Mouse (Mus musculus) megakaryocyte, embryonic 14.5 days (primary cell): ENCODE measurements around the gene Gm26920. TPM values are rescaled to one million over a fixed set of nuclear protein-coding genes. Genes with fewer than 3 reads are reported as not detected.

Experiments
- H3K27me3 ChIP-seq: replicated peaks from 2 replicates; pipeline ENCODE3; 2012; ENCODE audit warnings: inconsistent platforms
- H3K36me3 ChIP-seq: replicated peaks from 2 replicates; pipeline ENCODE3; 2012; ENCODE audit warnings: low read length, inconsistent platforms, mixed read lengths
- H3K4me1 ChIP-seq: 2 replicates; pipeline ENCODE4 v1.6.1; 2012; ENCODE audit warnings: inconsistent platforms
- H3K4me3 ChIP-seq: replicated peaks from 2 replicates; pipeline ENCODE3; 2012; ENCODE audit warnings: moderate library complexity, mild to moderate bottlenecking, inconsistent platforms
- H3K9me3 ChIP-seq: 2 replicates; pipeline ENCODE4 v1.6.1; 2012; ENCODE audit warnings: inconsistent platforms
- FLI1 ChIP-seq: IDR thresholded peaks from 2 replicates; pipeline ENCODE4 v1.6.1; 2012; ENCODE audit warnings: low read length, inconsistent platforms, mixed read lengths
- GATA1 ChIP-seq: IDR thresholded peaks from 3 replicates; pipeline ENCODE4 v1.6.1; 2012; ENCODE audit warnings: mixed read lengths, low read length, inconsistent platforms, borderline replicate concordance
- polyA plus RNA-seq: library from polyadenylated mRNA; stranded (reverse); fragments of >175 nt; gene quantifications from 2 replicates; pipeline ENCODE4 v1.2.3, GENCODE M21; 2012; ENCODE audit warnings: low replicate concordance; ENCODE audit not compliant: insufficient read depth

Gene Gm26920
- polyA plus RNA-seq, 1 experiment = not detected

DNA sequence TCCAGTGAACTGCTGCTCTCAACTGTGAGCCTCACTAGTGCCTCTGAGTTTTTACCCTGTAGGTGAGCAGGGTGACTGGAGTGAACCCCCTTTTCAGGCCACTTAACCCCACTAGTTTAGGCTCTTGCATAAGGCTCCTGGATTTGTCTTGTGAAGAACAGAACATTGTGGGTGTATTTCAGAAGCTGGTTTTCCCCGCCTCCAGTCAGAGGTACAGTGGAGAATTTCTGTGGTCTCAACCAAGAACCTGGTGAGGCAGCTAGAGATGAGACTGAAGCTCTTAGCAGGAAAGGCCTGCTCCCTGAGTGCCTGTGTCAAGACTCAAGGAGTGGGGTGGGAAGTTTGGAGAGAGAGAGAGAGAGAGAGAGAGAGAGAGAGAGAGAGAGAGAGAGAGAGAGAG is 82.6 kb downstream of the Gm26920 start:
- no peaks in the 10 kb centered on the region for H3K27me3 ChIP-seq
- H3K4me3 ChIP-seq = no peak overlapping the region
- H3K36me3 ChIP-seq = peaks cover 61% of the 10 kb centered on the region
- no peak for TF ChIP-seq GATA1
- TF ChIP-seq FLI1 = no peak
- peaks cover 3% of the 10 kb centered on the region; the same call in 1 of the 2 replicates for H3K4me1 ChIP-seq
- H3K9me3 ChIP-seq = no peaks in the 10 kb centered on the region

Other genes starting within 250 kb of the Gm26920 start
- 0.64 TPM in 1 of 2 replicates, not detected in the other for gene Zfp940, start 236.7 kb downstream of the Gm26920 start, polyA plus RNA-seq
- not detected in 2 replicates for gene Zfp420, start 230.4 kb downstream of the Gm26920 start, polyA plus RNA-seq
- 0.04 TPM in 1 of 2 replicates, not detected in the other for gene Zfp27, start 183.8 kb downstream of the Gm26920 start, polyA plus RNA-seq
- gene Zfp383, start 182.2 kb downstream of the Gm26920 start, polyA plus RNA-seq = not detected in 2 replicates
- gene Zfp74, start 136.3 kb downstream of the Gm26920 start, polyA plus RNA-seq = 1.2 TPM in 1 of 2 replicates, not detected in the other
- gene Zfp568, start 106.5 kb downstream of the Gm26920 start, polyA plus RNA-seq = 0.43 and 0.93 TPM in 2 replicates
- gene Zfp14, start 39.0 kb downstream of the Gm26920 start, polyA plus RNA-seq = not detected in 2 replicates
- gene Zfp82, start 17.5 kb downstream of the Gm26920 start, polyA plus RNA-seq = 0.21 TPM in 1 of 2 replicates, not detected in the other
- gene Zfp566, start 117 bp upstream of the Gm26920 start, polyA plus RNA-seq = 0.37 TPM in 1 of 2 replicates, not detected in the other
- gene Zfp260, start 4.4 kb upstream of the Gm26920 start, polyA plus RNA-seq = 0.26 TPM in 1 of 2 replicates, not detected in the other
- gene Zfp382, start 31.5 kb upstream of the Gm26920 start, polyA plus RNA-seq = not detected in 2 replicates
- gene Zfp146, start 79.3 kb upstream of the Gm26920 start, polyA plus RNA-seq = 2.6 TPM in 1 of 2 replicates, not detected in the other
- gene Cox7a1, start 93.7 kb upstream of the Gm26920 start, polyA plus RNA-seq = 2.4 TPM in 1 of 2 replicates, not detected in the other
- 122 and 208 TPM in 2 replicates for gene Capns1, start 108.4 kb upstream of the Gm26920 start, polyA plus RNA-seq
- 13.7 and 67.3 TPM in 2 replicates for gene Polr2i, start 141.5 kb upstream of the Gm26920 start, polyA plus RNA-seq
- 21.7 and 73.2 TPM in 2 replicates for gene Tbcb, start 141.9 kb upstream of the Gm26920 start, polyA plus RNA-seq
- gene Ovol3, start 145.3 kb upstream of the Gm26920 start, polyA plus RNA-seq = not detected in 2 replicates
- gene Thap8, start 189.7 kb upstream of the Gm26920 start, polyA plus RNA-seq = not detected in 2 replicates
- 35.7 and 93.0 TPM in 2 replicates for gene Wdr62, start 190.0 kb upstream of the Gm26920 start, polyA plus RNA-seq
- 0.34 TPM in 1 of 2 replicates, not detected in the other for gene Clip3, start 201.3 kb upstream of the Gm26920 start, polyA plus RNA-seq
- 78.7 and 108 TPM in 2 replicates for gene Alkbh6, start 218.3 kb upstream of the Gm26920 start, polyA plus RNA-seq
- 2.6 TPM in 1 of 2 replicates, not detected in the other for gene Syne4, start 224.4 kb upstream of the Gm26920 start, polyA plus RNA-seq
- 0.25 TPM in 1 of 2 replicates, not detected in the other for gene E130208F15Rik, start 231.3 kb upstream of the Gm26920 start, polyA plus RNA-seq
- gene Sdhaf1, start 233.5 kb upstream of the Gm26920 start, polyA plus RNA-seq = 9.8 and 13.7 TPM in 2 replicates